Mouse (Mus musculus) hematopoietic stem cell, adult 5-6 weeks (primary cell): ENCODE data around the gene Mb21d2. TPM values are rescaled to one million over a fixed set of nuclear protein-coding genes. Genes with fewer than 3 reads are reported as not detected.

Experiments
- ATAC-seq, 2 experiments: fragments of 125-278 bp in 1 of 2; replicated peaks in 1 of 2; 2 replicates each; pipeline ENCODE4 v1.8.0; 2016 to 2017; ENCODE audit warnings: inconsistent platforms in 2 of 2, mild to moderate bottlenecking in 2 of 2, moderate number of reproducible peaks in 2 of 2, low read depth in 1 of 2, moderate TSS enrichment in 1 of 2; ENCODE audit not compliant: low FRiP score in 2 of 2, poor library complexity in 2 of 2, severe bottlenecking in 2 of 2, insufficient read depth in 1 of 2, low TSS enrichment in 1 of 2
- total RNA-seq: library from RNA; stranded (forward); fragments of 172-1452, 232-1000 nt; gene quantifications from 2 replicates; pipeline ENCODE4 v1.2.3, GENCODE M21; 2017

Mb21d2 gene
- total RNA-seq = 1.6 and 3.2 TPM in 2 replicates

DNA sequence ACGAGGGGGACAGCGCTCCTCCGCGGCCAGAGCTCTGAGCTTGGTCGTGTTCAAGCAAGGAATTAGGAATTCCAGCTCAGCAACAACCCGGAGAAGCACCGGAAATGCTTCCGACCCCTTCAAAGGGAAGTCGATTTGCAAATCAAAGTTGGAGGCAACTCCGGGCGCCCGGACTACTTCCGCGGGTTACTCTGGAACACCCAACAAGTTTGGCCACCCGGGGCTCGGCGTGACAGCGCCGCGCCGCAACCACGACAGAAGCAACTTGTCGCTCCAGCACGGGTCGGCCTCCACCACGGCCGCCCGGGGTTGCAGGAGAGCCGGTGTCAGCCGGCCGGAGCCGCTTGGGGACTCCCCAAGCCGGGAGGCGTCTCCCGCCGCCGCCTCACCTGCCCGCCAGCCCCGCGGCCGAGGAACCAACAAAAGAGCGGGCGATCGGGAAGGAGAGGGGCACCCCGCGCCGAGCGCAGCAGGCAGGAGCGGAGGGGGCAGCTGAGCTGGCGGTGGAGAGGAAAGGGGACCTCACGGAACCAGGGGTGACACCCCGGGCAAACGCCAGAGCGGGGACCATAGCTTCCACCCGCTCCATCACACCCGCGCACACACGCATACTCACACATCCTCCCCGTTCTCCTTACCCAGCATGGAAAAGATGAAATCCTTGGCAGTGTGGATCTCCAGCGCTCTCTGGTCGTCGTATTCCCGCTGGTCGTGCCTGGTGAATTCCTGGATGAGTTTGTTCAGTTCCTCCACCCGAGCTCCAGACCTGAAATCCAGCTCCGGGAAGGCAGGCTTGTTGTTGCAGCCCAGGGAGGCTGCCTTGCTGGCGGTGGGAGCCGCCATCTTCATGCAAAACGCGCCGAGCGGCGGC is at the start of gene Mb21d2:
Gene Mb21d2, minus strand, starts transcription at position 859 of the 871 bp plus-strand sequence.
- ATAC-seq = peak; percentile 13 to 33; a peak in 1 of 4 replicates

DNA sequence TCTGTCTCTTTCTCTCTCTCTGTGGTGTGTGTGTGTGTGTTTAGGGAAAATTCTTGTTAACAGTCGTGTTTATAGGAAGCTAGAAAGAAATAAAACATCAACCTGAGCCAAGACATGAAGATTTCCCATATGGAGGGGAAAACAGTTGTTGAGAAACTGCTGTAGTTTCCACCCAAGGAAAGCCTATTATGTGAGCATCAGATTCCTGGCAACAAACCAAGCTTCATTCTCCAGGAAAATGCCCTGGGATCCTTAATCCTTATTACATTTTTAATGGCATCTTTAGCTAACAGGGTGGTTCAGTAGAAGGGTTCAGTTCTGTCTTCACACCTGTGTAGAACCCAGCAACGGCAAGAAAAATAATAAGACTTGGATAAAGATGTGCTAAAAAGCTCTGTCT is 36.8 kb upstream of the Mb21d2 start:
- ATAC-seq = no peak

GRCm38 (mm10) chr16:28964048-28964447 is 34.6 kb upstream of the Mb21d2 start:
- no peak for ATAC-seq

DNA sequence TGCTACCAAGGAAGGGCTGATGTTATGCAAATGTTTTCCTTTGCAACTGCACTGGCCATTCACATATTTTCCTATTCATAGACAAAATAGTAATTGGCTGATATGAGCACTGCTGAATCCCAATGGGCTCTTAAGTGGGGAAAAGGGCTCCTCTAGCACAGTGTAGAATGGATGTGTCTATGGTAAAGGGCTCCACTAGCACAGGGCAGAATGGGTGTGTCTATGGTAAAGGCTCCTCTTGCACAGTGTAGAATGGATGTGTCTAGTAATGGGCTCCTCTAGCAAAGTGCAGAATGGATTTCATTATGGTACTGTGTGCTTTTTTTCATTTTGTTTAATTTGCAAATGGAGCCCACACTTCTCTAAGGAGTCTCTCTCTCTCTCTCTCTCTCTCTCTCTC is 33.5 kb upstream of the Mb21d2 start:
- ATAC-seq = no peak

- ATAC-seq = no peak
Observed at GRCm38 (mm10) chr16:28949810-28950209, 20.3 kb upstream of the Mb21d2 start.

- ATAC-seq = no peak
Observed at GRCm38 (mm10) chr16:28943254-28943653, 13.8 kb upstream of the Mb21d2 start.

DNA sequence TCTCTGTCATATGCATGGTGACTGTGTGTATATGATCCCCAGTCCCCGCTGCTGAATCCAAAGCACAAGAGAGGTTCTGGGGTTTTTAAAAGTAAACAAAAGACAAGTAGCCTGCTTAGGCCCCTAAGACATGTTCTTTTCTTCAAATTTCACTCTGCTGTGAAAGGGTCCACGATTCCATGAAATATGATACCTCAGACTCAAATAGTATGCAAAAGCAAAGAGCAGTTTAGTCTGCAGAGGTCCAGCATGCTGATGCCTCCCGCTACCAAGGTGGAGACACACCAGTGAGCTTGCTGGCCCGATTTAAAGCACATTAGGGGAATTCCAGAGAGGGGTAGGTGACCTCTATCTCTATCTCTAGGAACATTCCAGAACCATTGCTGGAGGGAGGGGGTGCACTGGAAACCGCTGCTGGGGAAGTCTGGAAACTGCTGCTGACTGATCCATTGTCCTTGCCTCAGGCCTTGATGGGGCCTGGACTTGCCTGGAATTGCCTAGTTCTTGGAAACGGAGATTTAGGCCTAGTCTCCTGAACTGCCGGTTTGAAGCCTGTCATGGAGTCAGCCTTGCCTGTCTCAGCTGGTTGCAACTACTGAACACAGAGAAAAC is 6.8 kb upstream of the Mb21d2 start:
- no peak for ATAC-seq

- ATAC-seq = no peak
Observed at GRCm38 (mm10) chr16:28935701-28936100, 6.2 kb upstream of the Mb21d2 start.

GRCm38 (mm10) chr16:28931213-28931612 is 1.7 kb upstream of the Mb21d2 start:
- ATAC-seq = no peak

GRCm38 (mm10) chr16:28930426-28930825 is 953 bp upstream of the Mb21d2 start:
- no peak for ATAC-seq

- ATAC-seq = 0 out of 4 replicates have a peak, but pooled peaks of 1 of the 2 experiments have one; percentile 9
Observed at GRCm38 (mm10) chr16:28929686-28930291, 316 bp upstream of the Mb21d2 start.

DNA sequence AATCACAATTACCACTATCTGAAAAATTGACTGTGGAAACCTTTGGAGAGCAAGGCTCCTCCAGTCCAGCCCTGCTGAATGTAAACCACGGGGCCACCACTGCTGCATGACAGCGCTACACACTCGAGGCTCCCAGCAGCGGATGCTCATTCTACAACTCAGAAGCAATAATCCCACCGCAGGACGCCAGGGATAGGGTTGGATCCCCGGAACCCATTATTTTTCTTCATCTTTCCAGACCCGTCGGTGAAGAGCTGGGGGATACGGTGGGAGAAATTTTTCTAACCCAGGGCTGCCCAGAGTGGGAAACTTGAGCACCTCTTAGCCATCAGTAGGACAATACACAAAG is 1.0 kb downstream of the Mb21d2 start:
- ATAC-seq = peak; percentile 58 to 69; a peak in 3 of 4 replicates

- ATAC-seq = no peak
Observed at GRCm38 (mm10) chr16:28927381-28927780, 2.1 kb downstream of the Mb21d2 start.

DNA sequence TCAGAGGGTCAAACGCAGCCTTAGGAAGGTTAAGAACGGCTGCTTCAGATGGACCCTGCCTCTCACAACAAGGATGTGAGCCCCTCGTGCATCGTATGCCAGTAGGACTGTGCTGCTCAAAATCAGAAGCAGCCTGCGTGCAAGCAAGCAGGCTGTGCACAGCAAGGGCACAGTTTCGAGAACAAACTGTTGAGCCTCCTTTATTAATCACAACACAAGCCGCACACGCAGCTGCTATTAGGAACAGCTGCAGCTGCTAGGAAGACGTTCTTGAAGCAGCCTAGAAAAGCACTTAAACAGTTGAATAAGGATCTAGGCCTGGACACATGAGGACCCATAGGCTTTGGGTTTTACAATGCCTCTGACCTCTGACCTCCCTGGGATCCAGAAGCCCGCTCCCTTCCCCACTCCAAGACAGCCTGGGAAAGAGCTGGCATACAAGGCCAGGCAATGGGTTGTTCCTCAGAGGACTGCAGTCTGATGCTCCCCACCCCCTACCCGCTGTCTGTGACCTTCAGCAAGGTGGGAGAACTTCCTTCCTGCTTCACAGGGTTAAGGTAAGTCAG is 10.1 kb downstream of the Mb21d2 start:
- ATAC-seq = no peak

GRCm38 (mm10) chr16:28915362-28915761 is 14.1 kb downstream of the Mb21d2 start:
- ATAC-seq = no peak

- ATAC-seq = no peak
Observed at GRCm38 (mm10) chr16:28914709-28915108, 14.8 kb downstream of the Mb21d2 start.

- peak; percentile 90 to 91 for ATAC-seq
Observed at GRCm38 (mm10) chr16:28911414-28912050, 17.9 kb downstream of the Mb21d2 start.
